Mouse (Mus musculus) right cerebral cortex, adult 18-20 months (tissue): ENCODE results near the gene Smarcc2.
"Not testable (repeated sequence)": the region's sequence is repeated elsewhere in the genome, so short reads cannot be mapped to it uniquely, and the experiment has no call there.

Experiments
- DNase-seq: peaks from one replicate; pipeline ENCODE4 v3.0.0; 2022; ENCODE audit warnings: mixed read lengths

Smarcc2 gene

GRCm38 (mm10) chr10:128494667-128495245 is 35.7 kb downstream of the Smarcc2 start:
- DNase-seq = no peak

GRCm38 (mm10) chr10:128495270-128495669 is 36.2 kb downstream of the Smarcc2 start:
- no peak for DNase-seq

- no peak for DNase-seq
Observed at GRCm38 (mm10) chr10:128495903-128496302, 36.9 kb downstream of the Smarcc2 start.

- DNase-seq = no peak
Observed at GRCm38 (mm10) chr10:128496509-128497077, 37.5 kb downstream of the Smarcc2 start.

- DNase-seq = no peak
Observed at GRCm38 (mm10) chr10:128497134-128497737, 38.2 kb downstream of the Smarcc2 start.

- DNase-seq = peak; percentile 97
Observed at GRCm38 (mm10) chr10:128498590-128498989, 39.5 kb downstream of the Smarcc2 start, which contains the start of gene Myl6b. TSS of gene Myl6b (minus strand) at chr10:128498685.

GRCm38 (mm10) chr10:128499116-128499671 is 40.1 kb downstream of the Smarcc2 start:
- peak; percentile 58 for DNase-seq

- DNase-seq = no peak
Observed at GRCm38 (mm10) chr10:128502341-128502740, 43.3 kb downstream of the Smarcc2 start.

GRCm38 (mm10) chr10:128503532-128503931 is 44.5 kb downstream of the Smarcc2 start:
- DNase-seq = no peak

GRCm38 (mm10) chr10:128504012-128504411 is 45.0 kb downstream of the Smarcc2 start:
- DNase-seq = no peak

GRCm38 (mm10) chr10:128504641-128505370 is 45.8 kb downstream of the Smarcc2 start:
- no peak for DNase-seq

GRCm38 (mm10) chr10:128505371-128505667 is 46.3 kb downstream of the Smarcc2 start:
- not testable (repeated sequence) for DNase-seq

- DNase-seq = no peak
Observed at GRCm38 (mm10) chr10:128505974-128506373, 46.9 kb downstream of the Smarcc2 start.

- no peak for DNase-seq
Observed at GRCm38 (mm10) chr10:128508260-128508659, 49.2 kb downstream of the Smarcc2 start.

GRCm38 (mm10) chr10:128509203-128509602 is 50.2 kb downstream of the Smarcc2 start:
- DNase-seq = no peak

GRCm38 (mm10) chr10:128509831-128510230 is 50.8 kb downstream of the Smarcc2 start:
- no peak for DNase-seq

- no peak for DNase-seq
Observed at GRCm38 (mm10) chr10:128510301-128510700, 51.3 kb downstream of the Smarcc2 start.

- DNase-seq = no peak
Observed at GRCm38 (mm10) chr10:128511189-128511588, 52.1 kb downstream of the Smarcc2 start.

- no peak for DNase-seq
Observed at GRCm38 (mm10) chr10:128511761-128512160, 52.7 kb downstream of the Smarcc2 start.

- DNase-seq = no peak
Observed at GRCm38 (mm10) chr10:128515044-128515443, 56.0 kb downstream of the Smarcc2 start.

GRCm38 (mm10) chr10:128516029-128516428 is 57.0 kb downstream of the Smarcc2 start:
- DNase-seq = no peak

GRCm38 (mm10) chr10:128516677-128517076 is 57.6 kb downstream of the Smarcc2 start:
- no peak for DNase-seq

GRCm38 (mm10) chr10:128518833-128519232 is 59.8 kb downstream of the Smarcc2 start:
- DNase-seq = peak; percentile 43

- no peak for DNase-seq
Observed at GRCm38 (mm10) chr10:128520591-128520990, 61.5 kb downstream of the Smarcc2 start.
